Mouse (Mus musculus) lung, adult 2 months (tissue): ENCODE results near the gene Actg1.

Experiments
- CTCF ChIP-seq: fragments of 200-500 bp; IDR thresholded peaks from 2 replicates; pipeline ENCODE4 v1.5.1; 2011; ENCODE audit warnings: mild to moderate bottlenecking, low read length, control low read depth; ENCODE audit not compliant: insufficient read depth
- POLR2A ChIP-seq: fragments of 200-500 bp; IDR thresholded peaks from 2 replicates; pipeline ENCODE4 v1.6.1; 2011; ENCODE audit warnings: low read depth, mild to moderate bottlenecking, control low read depth, low read length, borderline replicate concordance; ENCODE audit errors: extremely low read depth

DNA sequence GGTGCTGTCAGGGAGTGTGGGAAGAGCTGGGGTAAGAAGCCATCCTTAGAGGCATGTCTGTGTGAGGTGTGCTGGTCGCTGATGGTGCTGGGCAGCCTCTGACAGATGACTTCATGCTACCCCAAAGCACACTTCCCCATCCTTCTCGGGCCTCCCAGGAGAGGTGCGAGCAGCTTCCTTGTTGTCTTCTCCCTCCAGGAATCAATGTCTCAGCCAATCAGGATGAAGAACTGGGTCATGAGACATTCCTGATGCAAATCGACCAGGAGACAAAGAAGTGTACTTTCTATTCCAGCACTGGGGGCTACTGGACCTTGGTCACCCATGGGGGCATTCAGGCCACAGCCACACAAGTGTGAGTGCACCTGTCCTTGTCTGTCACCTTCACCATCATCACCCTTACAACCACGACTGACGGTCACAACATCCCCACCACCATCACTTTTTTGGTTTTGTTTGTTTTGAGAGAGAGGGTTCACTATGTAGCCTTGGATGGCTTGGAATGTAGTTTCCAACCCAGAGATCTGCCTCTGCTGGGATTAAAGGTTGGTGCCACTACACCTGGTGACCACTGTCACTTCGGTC is 18.2 kb upstream of the Actg1 start:
- TF ChIP-seq CTCF: no peak
- TF ChIP-seq POLR2A: no peak
